In the genomic region with DNA sequence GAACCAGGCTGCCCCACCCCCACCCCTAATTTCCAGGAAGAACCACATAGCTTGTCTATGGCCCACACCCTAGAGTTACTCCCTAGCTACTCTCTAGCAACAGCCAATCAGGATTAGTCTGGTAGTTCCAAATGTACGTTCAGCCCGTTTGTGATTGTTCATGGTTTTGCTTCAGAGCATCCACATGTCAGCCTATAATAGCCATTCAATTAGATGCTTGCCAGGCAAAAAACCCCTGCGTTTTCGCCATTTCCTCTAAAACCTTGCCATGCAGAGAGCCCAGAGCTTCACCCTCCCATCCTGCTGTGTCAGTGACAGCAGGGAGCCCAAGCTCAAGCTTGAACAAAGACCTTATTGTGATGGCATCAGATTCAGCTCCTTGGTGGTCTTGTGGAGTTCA, we compare ENCODE assay signal across 18 mouse cellular contexts. TPM values are rescaled to one million over a fixed set of nuclear protein-coding genes. Genes with fewer than 3 reads are reported as not detected.
A peak's percentile ranks its signal among the peaks of the same experiment; 100 is the strongest.
DNase-seq lines count a peak whose midpoint lies in the region; ATAC-seq lines count a peak whose summit lies in the region.
"Had no signal": no experiment of that assay in that cellular context is flagged by ENCODE, and none has a peak within 500 bp of the region (broad histone marks: within the 10 kb centered on the region; RNA-seq: fewer than 3 reads in every experiment).

No protein-coding gene starts in this region.

- WGBS in midbrain, embryonic 12.5 days = 8% methylated on average over 4 of the region's 4 CpGs

- no peaks in the 10 kb centered on the region for H3K36me3 ChIP-seq in midbrain, embryonic 12.5 days
- H3K36me3 ChIP-seq: kidney, embryonic 15.5 days; limb, embryonic 12.5 days had no signal

- no peaks in the 10 kb centered on the region for H3K9me3 ChIP-seq in midbrain, embryonic 12.5 days
- H3K9me3 ChIP-seq: kidney, embryonic 15.5 days; limb, embryonic 12.5 days had no signal

- H3K27me3 ChIP-seq in midbrain, embryonic 12.5 days = no peaks in the 10 kb centered on the region
- H3K27me3 ChIP-seq: kidney, embryonic 15.5 days; limb, embryonic 12.5 days; Patski had no signal

- H3K4me2 ChIP-seq in midbrain, embryonic 12.5 days (replicated peaks) = no peak overlapping the region
- H3K4me2 ChIP-seq: kidney, embryonic 15.5 days; limb, embryonic 12.5 days had no signal

- no peak overlapping the region for H3K9ac ChIP-seq in midbrain, embryonic 12.5 days (replicated peaks)
- H3K9ac ChIP-seq: kidney, embryonic 15.5 days; limb, embryonic 12.5 days had no signal

- no peak overlapping the region for H3K27ac ChIP-seq in midbrain, embryonic 12.5 days (replicated peaks)
- H3K27ac ChIP-seq: kidney, embryonic 15.5 days; left cerebral cortex, adult 2 months; limb, embryonic 12.5 days had no signal

- ATAC-seq in midbrain, embryonic 12.5 days (ENCODE audit: low FRiP score, low read depth) = peak; percentile 79
- ATAC-seq: CD4-positive, CD25-positive, alpha-beta regulatory T cell, adult 4 months; Patski had no signal

- H3K4me3 ChIP-seq in midbrain, embryonic 12.5 days = no peak overlapping the region
- H3K4me3 ChIP-seq: kidney, embryonic 15.5 days; left cerebral cortex, adult 2 months; limb, embryonic 12.5 days had no signal

- DNase-seq in A20 (ENCODE audit: low read depth, low spot score) = peak; percentile 8
- DNase-seq in ES-CJ7 (ENCODE audit: low read depth, low spot score) = peak; percentile 90
- DNase-seq in embryo, embryonic 10.5 days (ENCODE audit: low spot score) = peak; percentile 63
- DNase-seq in cerebellum, adult 18-20 months = no peak
- no peak for DNase-seq in frontal cortex, postnatal 25 days (ENCODE audit: low spot score in 2 of 2)
- no peak for DNase-seq in frontal cortex, postnatal 14 days (ENCODE audit: low spot score in 2 of 2)
- no peak for DNase-seq in frontal cortex, postnatal 36 days (ENCODE audit: low spot score in 2 of 2)
- DNase-seq: adrenal gland, adult 2 months; cerebellum, adult 9-10 months; heart, adult 18-20 months; thymus, postnatal 25 days had no signal

- H3K4me1 ChIP-seq in midbrain, embryonic 12.5 days = peaks cover 9% of the 10 kb centered on the region
- H3K4me1 ChIP-seq: kidney, embryonic 15.5 days; limb, embryonic 12.5 days had no signal

RNA-seq across cellular contexts. Expression of gene Naaladl2, which starts 16.2 kb away (rescaled TPM):
- 0.59 and 1.0 TPM in 2 replicates for polyA plus RNA-seq in midbrain, embryonic 12.5 days (2016; fragmentation: Nextera tagmentation; extraction: Ambion mirVana)
- polyA plus RNA-seq: CD4-positive, CD25-positive, alpha-beta regulatory T cell, adult 4 months; spleen, adult 2 months had no signal

Comparison
In these comparisons a context has a peak if more than half of its experiments do, and no peak if none do; other contexts are left out.
1. DNase-seq: peak in A20 (single experiment), ES-CJ7 (single experiment) and embryo, embryonic 10.5 days (single experiment); none in cerebellum, adult 18-20 months (0 of 2), frontal cortex, postnatal 25 days (0 of 2), frontal cortex, postnatal 14 days (0 of 2) and frontal cortex, postnatal 36 days (0 of 2).